Mouse (Mus musculus): ENCODE results near the gene Cyp2s1. TPM values are rescaled to one million over a fixed set of nuclear protein-coding genes. Genes with fewer than 3 reads are reported as not detected.

Cyp2s1 gene
- not detected for polyA plus RNA-seq (2014; fragmentation: Illumina TruSeq; extraction: RNeasy Lipid Tissue Mini Kit (QIAGEN cat#74804); ENCODE audit: low read depth, low replicate concordance)

DNA sequence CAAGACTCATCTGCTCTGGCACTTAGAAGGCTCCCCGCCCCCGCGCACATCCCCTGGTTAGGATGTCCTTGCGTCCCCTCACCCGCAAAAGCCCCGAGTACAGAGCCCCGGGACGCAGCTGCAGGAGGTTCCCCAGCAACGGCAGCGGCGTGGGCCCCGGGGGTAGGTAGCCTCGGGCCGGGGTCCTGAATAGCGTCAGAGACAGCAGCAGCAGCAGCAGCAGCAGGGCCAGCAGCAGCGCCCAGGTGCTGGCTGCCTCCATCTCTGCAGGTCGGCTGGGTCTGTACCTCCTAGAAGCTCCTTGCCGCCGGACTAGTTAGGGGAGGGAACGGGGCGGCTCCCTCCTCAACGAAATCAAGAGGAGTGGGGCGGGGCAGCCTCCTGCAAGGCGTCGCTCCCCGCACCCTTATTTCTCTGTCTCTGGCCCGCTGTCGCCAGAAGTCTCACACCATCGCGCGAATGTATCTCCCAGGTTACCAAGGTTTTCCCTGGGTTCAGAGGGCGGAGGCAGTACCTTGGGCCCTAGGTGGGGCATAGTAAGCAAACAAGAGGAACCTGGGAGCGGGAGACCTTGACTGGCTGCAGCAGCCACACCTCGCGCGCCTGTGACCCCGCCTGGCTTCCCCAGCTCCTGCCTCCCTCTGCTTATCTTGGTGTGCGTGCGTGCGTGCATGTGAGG is at the start of gene Cyp2s1:
TSS of gene Cyp2s1 (minus strand) at position 673 of the 679 bp plus-strand sequence.

GRCm38 (mm10) chr7:25788220-25789128 is 28.2 kb downstream of the Cyp2s1 start, which contains the start of gene Axl:
TSS of gene Axl (minus strand) at chr7:25788705.

DNA sequence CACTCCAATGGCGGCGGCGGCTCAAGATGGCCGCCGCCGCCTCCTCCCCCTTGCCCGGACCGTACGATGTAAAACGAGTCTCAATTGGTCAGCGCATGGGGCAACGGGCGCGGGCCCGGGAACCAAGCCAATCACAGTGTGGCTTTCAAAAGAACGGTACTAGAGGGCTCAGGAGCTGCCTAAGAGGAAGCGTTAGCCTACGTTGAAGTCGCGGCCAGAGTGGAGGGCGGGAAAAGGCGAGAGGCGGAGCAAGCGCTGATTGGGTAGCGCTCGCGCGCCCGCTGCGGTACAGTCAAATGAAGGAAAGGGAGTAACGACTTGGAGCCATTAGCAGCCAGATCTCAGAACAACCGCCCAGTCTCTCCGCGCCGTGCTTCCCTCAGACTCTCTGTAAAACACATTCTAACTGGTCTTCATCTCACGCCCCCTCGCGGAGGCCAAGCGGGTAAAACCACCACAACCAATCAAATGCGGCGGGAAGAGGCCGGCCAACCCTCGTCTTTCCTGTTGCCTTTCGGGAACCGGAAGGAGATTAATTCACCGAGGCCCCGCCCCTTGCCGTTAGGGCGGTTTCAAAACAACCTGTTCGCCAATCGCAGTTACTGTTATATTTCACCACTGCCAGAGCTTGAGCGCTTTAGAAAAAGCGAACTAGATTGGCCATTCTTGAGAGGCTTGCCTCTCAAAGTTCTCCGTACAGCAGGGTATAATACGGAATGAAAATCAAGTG is 61.8 kb downstream of the Cyp2s1 start, which contains the start of gene Hnrnpul1:
TSS of gene Hnrnpul1 (minus strand) at position 20 of the 730 bp plus-strand sequence.

Other genes starting within 250 kb of the Cyp2s1 start
- gene Erich4, start 201.0 kb downstream of the Cyp2s1 start, polyA plus RNA-seq (2014; fragmentation: Illumina TruSeq; extraction: RNeasy Lipid Tissue Mini Kit (QIAGEN cat#74804); ENCODE audit: low read depth, low replicate concordance) = not detected
- 21.7 TPM for gene Dmac2, start 197.5 kb downstream of the Cyp2s1 start, polyA plus RNA-seq (2014; fragmentation: Illumina TruSeq; extraction: RNeasy Lipid Tissue Mini Kit (QIAGEN cat#74804); ENCODE audit: low read depth, low replicate concordance)
- gene B3gnt8, start 190.3 kb downstream of the Cyp2s1 start, polyA plus RNA-seq (2014; fragmentation: Illumina TruSeq; extraction: RNeasy Lipid Tissue Mini Kit (QIAGEN cat#74804); ENCODE audit: low read depth, low replicate concordance) = not detected
- gene Bckdha, start 157.9 kb downstream of the Cyp2s1 start, polyA plus RNA-seq (2014; fragmentation: Illumina TruSeq; extraction: RNeasy Lipid Tissue Mini Kit (QIAGEN cat#74804); ENCODE audit: low read depth, low replicate concordance) = 1.8 TPM
- 1.1 TPM for gene Exosc5, start 157.7 kb downstream of the Cyp2s1 start, polyA plus RNA-seq (2014; fragmentation: Illumina TruSeq; extraction: RNeasy Lipid Tissue Mini Kit (QIAGEN cat#74804); ENCODE audit: low read depth, low replicate concordance)
- not detected for gene Tmem91, start 141.7 kb downstream of the Cyp2s1 start, polyA plus RNA-seq (2014; fragmentation: Illumina TruSeq; extraction: RNeasy Lipid Tissue Mini Kit (QIAGEN cat#74804); ENCODE audit: low read depth, low replicate concordance)
- not detected for gene B9d2, start 136.1 kb downstream of the Cyp2s1 start, polyA plus RNA-seq (2014; fragmentation: Illumina TruSeq; extraction: RNeasy Lipid Tissue Mini Kit (QIAGEN cat#74804); ENCODE audit: low read depth, low replicate concordance)
- 1.1 TPM for gene Tgfb1, start 129.9 kb downstream of the Cyp2s1 start, polyA plus RNA-seq (2014; fragmentation: Illumina TruSeq; extraction: RNeasy Lipid Tissue Mini Kit (QIAGEN cat#74804); ENCODE audit: low read depth, low replicate concordance)
- 1.7 TPM for gene Ccdc97, start 97.8 kb downstream of the Cyp2s1 start, polyA plus RNA-seq (2014; fragmentation: Illumina TruSeq; extraction: RNeasy Lipid Tissue Mini Kit (QIAGEN cat#74804); ENCODE audit: low read depth, low replicate concordance)
- 22.5 TPM for gene Hnrnpul1, start 62.2 kb downstream of the Cyp2s1 start, polyA plus RNA-seq (2014; fragmentation: Illumina TruSeq; extraction: RNeasy Lipid Tissue Mini Kit (QIAGEN cat#74804); ENCODE audit: low read depth, low replicate concordance)
- 7.3 TPM for gene Axl, start 28.2 kb downstream of the Cyp2s1 start, polyA plus RNA-seq (2014; fragmentation: Illumina TruSeq; extraction: RNeasy Lipid Tissue Mini Kit (QIAGEN cat#74804); ENCODE audit: low read depth, low replicate concordance)
- gene Cyp2b10, start 80.7 kb upstream of the Cyp2s1 start, polyA plus RNA-seq (2014; fragmentation: Illumina TruSeq; extraction: RNeasy Lipid Tissue Mini Kit (QIAGEN cat#74804); ENCODE audit: low read depth, low replicate concordance) = 97.7 TPM
- 488 TPM for gene Cyp2b13, start 244.6 kb upstream of the Cyp2s1 start, polyA plus RNA-seq (2014; fragmentation: Illumina TruSeq; extraction: RNeasy Lipid Tissue Mini Kit (QIAGEN cat#74804); ENCODE audit: low read depth, low replicate concordance)

Measured in liver, adult 10 weeks (tissue).